Mouse (Mus musculus) C2C12 (cell line): Measurements from ENCODE around the gene Gcn1l1.

ENCODE experiments used
- CEBPB ChIP-seq: IDR thresholded peaks from one replicate; pipeline ENCODE4 v1.6.1; 2011; ENCODE audit warnings: low read depth, mild to moderate bottlenecking, control low read depth, moderate library complexity
- CTCF ChIP-seq: IDR thresholded peaks from one replicate; pipeline ENCODE4 v1.5.1; 2011; ENCODE audit not compliant: control insufficient read depth, insufficient read depth, insufficient read length
- MAX ChIP-seq: IDR thresholded peaks from one replicate; pipeline ENCODE4 v1.6.1; 2011; ENCODE audit warnings: mild to moderate bottlenecking, control low read depth

DNA sequence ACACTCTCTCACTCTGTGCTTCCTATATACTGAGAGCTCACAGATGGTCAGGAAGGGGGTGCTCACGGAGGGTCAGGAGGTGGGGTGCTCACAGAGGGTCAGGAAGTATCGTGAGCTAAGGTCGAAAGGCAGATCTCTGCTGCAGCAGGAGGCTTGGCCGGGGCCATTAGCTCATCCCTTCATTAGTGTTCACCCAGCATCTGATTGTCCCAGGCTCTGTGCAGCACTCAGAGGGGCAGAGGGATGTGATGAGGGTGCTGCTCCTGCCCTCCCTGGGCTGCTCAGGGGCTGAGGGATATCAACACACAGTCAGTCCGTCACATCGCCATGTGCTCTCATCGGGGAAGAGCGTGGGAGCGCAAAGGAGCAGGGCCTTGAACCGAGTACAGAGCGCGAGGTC, 40.6 kb upstream of the Gcn1l1 start:
- no peak for TF ChIP-seq CTCF
- TF ChIP-seq MAX, result no peak
- TF ChIP-seq CEBPB, result no peak
